Mouse (Mus musculus) hindbrain, embryonic 15.5 days (tissue): ENCODE results near the gene Lzic. TPM values are rescaled to one million over a fixed set of nuclear protein-coding genes. Genes with fewer than 3 reads are reported as not detected.

Source experiments
- ATAC-seq: fragments of 200-750 bp; cut with Nextera tagmentation; 2 replicates; pipeline ENCODE4 v1.8.0; 2017; ENCODE audit warnings: low read depth, moderate number of reproducible peaks, moderate TSS enrichment; ENCODE audit not compliant: low FRiP score
- H3K27ac ChIP-seq: fragments of 300-500 bp; sonication (generic); replicated peaks from 2 replicates; pipeline ENCODE4 v1.5.1; 2015; ENCODE audit warnings: mild to moderate bottlenecking, inconsistent platforms
- H3K27me3 ChIP-seq: fragments of 300-500 bp; sonication (generic); 2 replicates; pipeline ENCODE4 v1.6.1; 2015; ENCODE audit warnings: control low read depth, inconsistent platforms
- H3K36me3 ChIP-seq: fragments of 300-500 bp; sonication (generic); 2 replicates; pipeline ENCODE4 v1.6.1; 2015; ENCODE audit warnings: control low read depth, inconsistent platforms
- H3K4me1 ChIP-seq: fragments of 300-500 bp; sonication (generic); replicated peaks from 2 replicates; pipeline ENCODE4 v1.6.1; 2015; ENCODE audit warnings: control low read depth, inconsistent platforms
- H3K4me2 ChIP-seq: fragments of 300-500 bp; sonication (generic); 2 replicates; pipeline ENCODE4 v1.6.1; 2015; ENCODE audit warnings: moderate library complexity, mild to moderate bottlenecking, inconsistent platforms
- H3K4me3 ChIP-seq: fragments of 300-500 bp; sonication (generic); 2 replicates; pipeline ENCODE4 v1.5.1; 2015; ENCODE audit warnings: mild to moderate bottlenecking, inconsistent platforms
- H3K9ac ChIP-seq: fragments of 300-500 bp; sonication (generic); 2 replicates; pipeline ENCODE4 v1.6.1; 2015; ENCODE audit warnings: inconsistent platforms
- H3K9me3 ChIP-seq: fragments of 300-500 bp; sonication (generic); 2 replicates; pipeline ENCODE4 v1.6.1; 2016; ENCODE audit warnings: control low read depth, inconsistent platforms
- WGBS: fragments of 180-500 bp; shearing (Covaris S2); methylation state at CpG from one replicate; pipeline ENCODE4 v1.1.7; 2015; 5-methylcytosine and 5-hydroxymethylcytosine counted together
- polyA plus RNA-seq: library from polyadenylated mRNA; unstranded; fragments of >200 nt; fragmentation: Nextera tagmentation; extraction: Ambion mirVana; gene quantifications from 2 replicates; pipeline ENCODE4 v1.2.1, GENCODE M21; 2015

The Lzic gene
- polyA plus RNA-seq, 1 experiment from 2014 or later, result 40.8 TPM

GRCm38 (mm10) chr4:149487729-149488128, 2.7 kb downstream of the Lzic start:
- Histone ChIP-seq H3K4me3 (no peak overlapping the region), H3K36me3 (peaks cover 52% of the 10 kb centered on the region), H3K27me3 (no peaks in the 10 kb centered on the region), H3K9ac (no peak overlapping the region), H3K27ac (no peak overlapping the region), H3K4me2 (no peak overlapping the region), H3K4me1 (peaks cover 25% of the 10 kb centered on the region), H3K9me3 (no peaks in the 10 kb centered on the region)
- no peak for ATAC-seq
- 94% methylated on average over 12 of the region's 12 CpGs for WGBS

- 96% methylated on average over 14 of the region's 14 CpGs for whole genome bisulfite sequencing
- H3K36me3 ChIP-seq, result peaks cover 70% of the 10 kb centered on the region
- H3K27me3 ChIP-seq, result no peaks in the 10 kb centered on the region
- H3K4me1 ChIP-seq, result peaks cover 19% of the 10 kb centered on the region
- no peak overlapping the region for H3K9ac ChIP-seq
- H3K9me3 ChIP-seq, result no peaks in the 10 kb centered on the region
- no peak overlapping the region for H3K4me3 ChIP-seq
- no peak overlapping the region for H3K4me2 ChIP-seq
- no peak overlapping the region for H3K27ac ChIP-seq
- ATAC-seq, result no peak
Observed at GRCm38 (mm10) chr4:149489415-149490240, 4.6 kb downstream of the Lzic start.

- no peaks in the 10 kb centered on the region for H3K9me3 ChIP-seq
- no peak overlapping the region for H3K27ac ChIP-seq
- no peaks in the 10 kb centered on the region for H3K27me3 ChIP-seq
- no peak for ATAC-seq
- WGBS, result 96% methylated on average over 3 of the region's 3 CpGs
- H3K4me2 ChIP-seq, result no peak overlapping the region
- peaks cover 82% of the 10 kb centered on the region for H3K36me3 ChIP-seq
- H3K4me1 ChIP-seq, result peaks cover 11% of the 10 kb centered on the region
- H3K4me3 ChIP-seq, result no peak overlapping the region
- no peak overlapping the region for H3K9ac ChIP-seq
Observed at GRCm38 (mm10) chr4:149491151-149491550, 6.1 kb downstream of the Lzic start.

- H3K27ac ChIP-seq, result peak overlapping the region; percentile 59
- peak; percentile 48; the same call in 1 of the 2 replicates for ATAC-seq
- peaks cover 57% of the 10 kb centered on the region for H3K36me3 ChIP-seq
- WGBS, result 14% methylated on average over 2 of the region's 2 CpGs
- H3K9me3 ChIP-seq, result no peaks in the 10 kb centered on the region
- no peak overlapping the region for H3K4me3 ChIP-seq
- H3K27me3 ChIP-seq, result no peaks in the 10 kb centered on the region
- no peak overlapping the region for H3K9ac ChIP-seq
- no peaks in the 10 kb centered on the region for H3K4me1 ChIP-seq
- H3K4me2 ChIP-seq, result no peak overlapping the region
Observed at GRCm38 (mm10) chr4:149496612-149497011, 11.6 kb downstream of the Lzic start.

GRCm38 (mm10) chr4:149498901-149499300, 13.9 kb downstream of the Lzic start:
- Histone ChIP-seq H3K9me3 (no peaks in the 10 kb centered on the region), H3K36me3 (peaks cover 38% of the 10 kb centered on the region), H3K27me3 (no peaks in the 10 kb centered on the region), H3K27ac (no peak overlapping the region), H3K4me1 (no peaks in the 10 kb centered on the region), H3K9ac (no peak overlapping the region), H3K4me3 (no peak overlapping the region), H3K4me2 (no peak overlapping the region)
- WGBS, result 87% methylated on average over 8 of the region's 8 CpGs
- no peak for ATAC-seq

GRCm38 (mm10) chr4:149499790-149500189, 14.8 kb downstream of the Lzic start:
- Histone ChIP-seq H3K9ac (no peak overlapping the region), H3K27me3 (no peaks in the 10 kb centered on the region), H3K4me3 (no peak overlapping the region), H3K4me2 (no peak overlapping the region), H3K4me1 (no peaks in the 10 kb centered on the region), H3K27ac (no peak overlapping the region), H3K36me3 (peaks cover 29% of the 10 kb centered on the region), H3K9me3 (no peaks in the 10 kb centered on the region)
- ATAC-seq, result no peak
- WGBS, result 71% methylated on average over 5 of the region's 5 CpGs

GRCm38 (mm10) chr4:149504363-149504762, 19.3 kb downstream of the Lzic start:
- 84% methylated on average over 5 of the region's 5 CpGs for WGBS
- Histone ChIP-seq H3K27ac (peak overlapping the region; percentile 43; the same call in 1 of the 2 replicates), H3K36me3 (no peaks in the 10 kb centered on the region), H3K4me3 (no peak overlapping the region), H3K4me2 (no peak overlapping the region), H3K27me3 (no peaks in the 10 kb centered on the region), H3K9ac (no peak overlapping the region), H3K4me1 (no peaks in the 10 kb centered on the region), H3K9me3 (no peaks in the 10 kb centered on the region)
- ATAC-seq, result no peak

GRCm38 (mm10) chr4:149504858-149505257, 19.8 kb downstream of the Lzic start:
- H3K36me3 ChIP-seq, result no peaks in the 10 kb centered on the region
- no peak overlapping the region for H3K4me2 ChIP-seq
- no peaks in the 10 kb centered on the region for H3K9me3 ChIP-seq
- no peaks in the 10 kb centered on the region for H3K27me3 ChIP-seq
- H3K27ac ChIP-seq, result peak overlapping the region; percentile 43; the same call in 1 of the 2 replicates
- ATAC-seq, result no peak
- 29% methylated on average over 3 of the region's 3 CpGs for WGBS
- no peaks in the 10 kb centered on the region for H3K4me1 ChIP-seq
- no peak overlapping the region for H3K9ac ChIP-seq
- H3K4me3 ChIP-seq, result no peak overlapping the region

GRCm38 (mm10) chr4:149505261-149505967, 20.4 kb downstream of the Lzic start:
- WGBS, result 64% methylated on average over 15 of the region's 15 CpGs
- H3K9me3 ChIP-seq, result no peaks in the 10 kb centered on the region
- H3K27me3 ChIP-seq, result no peaks in the 10 kb centered on the region
- H3K36me3 ChIP-seq, result no peaks in the 10 kb centered on the region
- H3K4me1 ChIP-seq, result no peaks in the 10 kb centered on the region
- no peak overlapping the region for H3K4me3 ChIP-seq
- no peak overlapping the region for H3K9ac ChIP-seq
- ATAC-seq, result no peak
- H3K27ac ChIP-seq, result no peak overlapping the region
- no peak overlapping the region for H3K4me2 ChIP-seq

GRCm38 (mm10) chr4:149506904-149507303, 21.9 kb downstream of the Lzic start:
- no peak overlapping the region for H3K9ac ChIP-seq
- no peaks in the 10 kb centered on the region for H3K36me3 ChIP-seq
- H3K27ac ChIP-seq, result no peak overlapping the region
- H3K9me3 ChIP-seq, result no peaks in the 10 kb centered on the region
- no peaks in the 10 kb centered on the region for H3K27me3 ChIP-seq
- no peak overlapping the region for H3K4me2 ChIP-seq
- 81% methylated on average over 3 of the region's 3 CpGs for WGBS
- ATAC-seq, result no peak
- H3K4me1 ChIP-seq, result peaks cover 9% of the 10 kb centered on the region; the same call in 1 of the 2 replicates
- H3K4me3 ChIP-seq, result no peak overlapping the region

GRCm38 (mm10) chr4:149511221-149511646, 26.2 kb downstream of the Lzic start:
- H3K27me3 ChIP-seq, result no peaks in the 10 kb centered on the region
- no peaks in the 10 kb centered on the region for H3K36me3 ChIP-seq
- H3K4me2 ChIP-seq, result no peak overlapping the region
- H3K4me1 ChIP-seq, result peaks cover 9% of the 10 kb centered on the region; the same call in 1 of the 2 replicates
- H3K9me3 ChIP-seq, result no peaks in the 10 kb centered on the region
- no peak overlapping the region for H3K4me3 ChIP-seq
- no peak overlapping the region for H3K9ac ChIP-seq
- H3K27ac ChIP-seq, result no peak overlapping the region; the same call in none of the 2 replicates
- WGBS, result 33% methylated on average over 6 of the region's 6 CpGs
- ATAC-seq, result peak; percentile 54; the same call in 1 of the 2 replicates

GRCm38 (mm10) chr4:149512072-149512471, 27.0 kb downstream of the Lzic start:
- no peaks in the 10 kb centered on the region for H3K9me3 ChIP-seq
- H3K27ac ChIP-seq, result no peak overlapping the region; the same call in 1 of the 2 replicates
- ATAC-seq, result no peak
- 77% methylated on average over 7 of the region's 7 CpGs for WGBS
- H3K36me3 ChIP-seq, result no peaks in the 10 kb centered on the region
- peaks cover 9% of the 10 kb centered on the region; the same call in 1 of the 2 replicates for H3K4me1 ChIP-seq
- H3K9ac ChIP-seq, result no peak overlapping the region
- no peak overlapping the region for H3K4me2 ChIP-seq
- no peaks in the 10 kb centered on the region for H3K27me3 ChIP-seq
- H3K4me3 ChIP-seq, result no peak overlapping the region
